Mouse (Mus musculus): ENCODE measurements at regions not wholly inside any gene's neighbourhood (a gene's known extent, or its start where the extent isn't known, plus 50 kb on each side); places are given as distances from the start of the nearest gene placed in this dataset.

- no peak for TF ChIP-seq EP300 (IDR thresholded peaks at IDR 0.05)
- peak; percentile 80 for TF ChIP-seq CTCF (IDR thresholded peaks at IDR 0.05)
Observed at GRCm38 (mm10) chr1:150266502-150266901, 52.7 kb upstream of the Pdc start.

GRCm38 (mm10) chr1:150267003-150267402 lies 52.2 kb upstream of the Pdc start:
- no peak overlapping the region for H3K4me2 ChIP-seq (replicated peaks; ENCODE audit: low read depth, low read length)
- DNase-seq (ENCODE audit: low spot score): no peak
- 73% methylated on average over 3 of the region's 3 CpGs for WGBS

More at GRCm38 (mm10) chr1:150266502-150266901, 52.7 kb upstream of the Pdc start:
- no peak overlapping the region for H3K27ac ChIP-seq (ENCODE audit: low read length)
- DNase-seq (ENCODE audit: low spot score): peak; percentile 38
- no peaks in the 10 kb centered on the region for H3K36me3 ChIP-seq (ENCODE audit: insufficient read depth, low read length)
- H3K4me3 ChIP-seq (ENCODE audit: low read depth, low read length): no peak overlapping the region
- H3K4me1 ChIP-seq (ENCODE audit: insufficient read depth, low read depth, low read length): no peaks in the 10 kb centered on the region
- no peaks in the 10 kb centered on the region for H3K9me3 ChIP-seq (ENCODE audit: low read length)
- H3K9ac ChIP-seq (replicated peaks; ENCODE audit: low read depth): no peak overlapping the region
- no peak overlapping the region for H3K4me2 ChIP-seq (replicated peaks; ENCODE audit: low read depth, low read length)
- 39% methylated on average over 3 of the region's 3 CpGs for WGBS
- no peaks in the 10 kb centered on the region for H3K27me3 ChIP-seq (replicated peaks; ENCODE audit: insufficient read depth, low read length)
- ATAC-seq: no peak

More at GRCm38 (mm10) chr1:150267003-150267402, 52.2 kb upstream of the Pdc start:
- Histone ChIP-seq H3K27ac (ENCODE audit: low read length) (no peak overlapping the region), H3K27me3 (replicated peaks; ENCODE audit: insufficient read depth, low read length) (no peaks in the 10 kb centered on the region), H3K9me3 (ENCODE audit: low read length) (no peaks in the 10 kb centered on the region), H3K4me1 (ENCODE audit: insufficient read depth, low read depth, low read length) (no peaks in the 10 kb centered on the region), H3K36me3 (ENCODE audit: insufficient read depth, low read length) (no peaks in the 10 kb centered on the region), H3K4me3 (ENCODE audit: low read depth, low read length) (no peak overlapping the region), H3K9ac (replicated peaks; ENCODE audit: low read depth) (no peak overlapping the region)
- TF ChIP-seq CTCF (IDR thresholded peaks at IDR 0.05): no peak
- TF ChIP-seq EP300 (IDR thresholded peaks at IDR 0.05): no peak
- no peak for ATAC-seq

Measured in lung, postnatal 0 days (tissue).